Mouse (Mus musculus) layer of hippocampus, adult 11-12 months (tissue): ENCODE measurements around the gene Snx22.
A peak's percentile ranks its signal among the peaks of the same experiment; 100 is the strongest.

Experiments used
- DNase-seq: peaks from one replicate; pipeline ENCODE4 v3.0.0; 2022; ENCODE audit warnings: low spot score

The Snx22 gene

GRCm38 (mm10) chr9:66068971-66069391 lies 538 bp downstream of the Snx22 start:
- peak; percentile 38 for DNase-seq

GRCm38 (mm10) chr9:66068056-66068455 lies 1.5 kb downstream of the Snx22 start:
- no peak for DNase-seq

GRCm38 (mm10) chr9:66067542-66067941 lies 2.0 kb downstream of the Snx22 start:
- DNase-seq: peak; percentile 36

GRCm38 (mm10) chr9:66066791-66067190 lies 2.7 kb downstream of the Snx22 start:
- DNase-seq: no peak

GRCm38 (mm10) chr9:66064316-66064715 lies 5.2 kb downstream of the Snx22 start:
- DNase-seq: no peak

GRCm38 (mm10) chr9:66063446-66063845 lies 6.1 kb downstream of the Snx22 start:
- DNase-seq: no peak

- no peak for DNase-seq
Observed at GRCm38 (mm10) chr9:66061656-66062055, 7.9 kb downstream of the Snx22 start.

- DNase-seq: no peak
Observed at GRCm38 (mm10) chr9:66060986-66061385, 8.5 kb downstream of the Snx22 start.

GRCm38 (mm10) chr9:66060308-66060647 lies 9.2 kb downstream of the Snx22 start:
- no peak for DNase-seq

- peak; percentile 98 for DNase-seq
Observed at GRCm38 (mm10) chr9:66059583-66060307, 9.8 kb downstream of the Snx22 start, which contains the start of gene Ppib. TSS of gene Ppib (plus strand) at chr9:66060222.

- no peak for DNase-seq
Observed at GRCm38 (mm10) chr9:66053620-66054019, 15.9 kb downstream of the Snx22 start.

- no peak for DNase-seq
Observed at GRCm38 (mm10) chr9:66052731-66053130, 16.8 kb downstream of the Snx22 start.

GRCm38 (mm10) chr9:66051493-66051892 lies 18.0 kb downstream of the Snx22 start:
- no peak for DNase-seq

- no peak for DNase-seq
Observed at GRCm38 (mm10) chr9:66049931-66050601, 19.5 kb downstream of the Snx22 start.

GRCm38 (mm10) chr9:66043241-66043640 lies 26.3 kb downstream of the Snx22 start:
- DNase-seq: no peak

GRCm38 (mm10) chr9:66042331-66042730 lies 27.2 kb downstream of the Snx22 start:
- no peak for DNase-seq

GRCm38 (mm10) chr9:66040801-66041200 lies 28.7 kb downstream of the Snx22 start:
- no peak for DNase-seq

GRCm38 (mm10) chr9:66039290-66039689 lies 30.2 kb downstream of the Snx22 start:
- DNase-seq: no peak

- DNase-seq: no peak
Observed at GRCm38 (mm10) chr9:66038581-66038980, 30.9 kb downstream of the Snx22 start.

- DNase-seq: peak; percentile 53
Observed at GRCm38 (mm10) chr9:66038082-66038481, 31.4 kb downstream of the Snx22 start.

- DNase-seq: no peak
Observed at GRCm38 (mm10) chr9:66020601-66021000, 48.9 kb downstream of the Snx22 start.
